Mouse (Mus musculus): ENCODE measurements around the gene Adamts7. TPM values are rescaled to one million over a fixed set of nuclear protein-coding genes. Genes with fewer than 3 reads are reported as not detected.

The Adamts7 gene
- polyA plus RNA-seq (2016; fragmentation: Nextera tagmentation; extraction: Ambion mirVana) = 23.4 and 28.0 TPM in 2 replicates

DNA sequence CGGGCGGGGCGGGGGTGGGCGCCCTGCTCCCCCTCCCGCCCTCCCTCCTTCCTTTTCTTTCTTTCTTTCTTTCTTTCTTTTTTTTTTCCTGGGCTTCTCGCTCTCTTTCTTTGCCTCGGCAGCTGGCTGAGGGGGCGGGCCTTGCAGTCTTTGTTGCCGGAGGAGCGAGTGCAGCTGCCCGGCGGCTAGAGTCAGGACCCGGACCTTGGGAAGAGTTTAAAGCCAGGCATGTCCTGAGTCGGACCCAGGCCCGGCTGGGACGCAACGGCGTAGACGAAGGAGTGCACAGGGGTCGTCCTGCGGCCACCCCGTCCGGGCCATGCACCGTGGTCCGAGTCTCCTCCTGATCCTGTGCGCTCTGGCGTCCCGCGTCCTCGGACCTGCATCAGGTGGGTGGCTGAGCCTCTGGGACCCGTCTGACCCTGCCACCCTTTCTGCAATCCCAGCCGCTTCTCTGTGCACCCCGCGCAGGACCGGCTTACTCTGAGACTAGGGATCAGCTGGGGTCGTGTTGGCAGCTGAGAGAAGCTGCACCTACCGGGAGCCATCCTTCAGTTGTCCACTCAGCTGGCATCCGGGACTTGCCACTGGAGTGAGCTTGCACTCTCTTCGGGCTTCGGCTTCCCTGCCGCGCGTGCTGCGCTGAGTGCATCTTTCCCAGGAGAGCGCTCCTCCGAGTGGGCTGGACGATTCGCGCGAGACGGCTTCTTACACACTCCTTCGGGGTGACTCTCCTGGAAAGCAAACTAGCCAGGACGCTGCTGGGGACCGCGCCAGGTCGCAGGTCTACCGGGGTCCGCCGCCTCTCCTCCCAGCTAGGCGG, at the start of gene Adamts7:
Gene Adamts7, plus strand, starts transcription at position 144 of the 823 bp plus-strand sequence.
- peak; percentile 79 for ATAC-seq (ENCODE audit: low FRiP score)
- Histone ChIP-seq H3K4me2 (replicated peaks) (peak within 1 kb of the TSS; percentile 92), H3K27ac (peak within 1 kb of the TSS; percentile 76), H3K4me1 (peaks cover 20% of the 10 kb centered on the region), H3K4me3 (peak within 1 kb of the TSS; percentile 78), H3K9me3 (replicated peaks) (no peaks in the 10 kb centered on the region), H3K36me3 (no peaks in the 10 kb centered on the region), H3K27me3 (no peaks in the 10 kb centered on the region), H3K9ac (peak within 1 kb of the TSS; percentile 81)
- under 1% methylated on average over 52 of the region's 60 CpGs for WGBS

DNA sequence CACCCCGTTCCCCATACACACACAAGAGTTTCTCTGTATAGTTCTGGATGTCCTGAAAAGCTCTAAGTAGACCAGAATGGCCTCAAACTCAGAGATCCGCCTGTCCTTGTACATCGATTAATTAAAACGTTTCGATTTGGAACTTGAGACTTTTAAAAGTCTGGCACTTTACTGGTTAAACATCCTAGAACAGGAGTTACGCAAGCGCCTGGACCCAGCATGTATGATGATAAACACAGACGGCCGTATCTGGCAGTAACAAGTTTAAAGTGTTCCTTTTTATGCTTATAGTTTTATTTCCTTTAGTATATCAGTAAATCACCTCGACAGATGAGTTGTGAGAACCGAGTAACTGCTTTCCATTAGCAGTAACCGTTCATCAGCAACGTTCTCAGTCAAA, 49.7 kb upstream of the Adamts7 start:
- WGBS = 2% methylated on average over 13 of the region's 13 CpGs
- Histone ChIP-seq H3K9me3 (replicated peaks) (no peaks in the 10 kb centered on the region), H3K36me3 (peaks cover 13% of the 10 kb centered on the region; the same call in 1 of the 2 replicates), H3K4me3 (peak overlapping the region; percentile 89), H3K9ac (peak overlapping the region; percentile 96), H3K27me3 (no peaks in the 10 kb centered on the region), H3K27ac (peak overlapping the region; percentile 99; the same call in 1 of the 2 replicates), H3K4me2 (replicated peaks) (peak overlapping the region; percentile 91), H3K4me1 (peaks cover 16% of the 10 kb centered on the region)
- no peak for ATAC-seq (ENCODE audit: low FRiP score)

DNA sequence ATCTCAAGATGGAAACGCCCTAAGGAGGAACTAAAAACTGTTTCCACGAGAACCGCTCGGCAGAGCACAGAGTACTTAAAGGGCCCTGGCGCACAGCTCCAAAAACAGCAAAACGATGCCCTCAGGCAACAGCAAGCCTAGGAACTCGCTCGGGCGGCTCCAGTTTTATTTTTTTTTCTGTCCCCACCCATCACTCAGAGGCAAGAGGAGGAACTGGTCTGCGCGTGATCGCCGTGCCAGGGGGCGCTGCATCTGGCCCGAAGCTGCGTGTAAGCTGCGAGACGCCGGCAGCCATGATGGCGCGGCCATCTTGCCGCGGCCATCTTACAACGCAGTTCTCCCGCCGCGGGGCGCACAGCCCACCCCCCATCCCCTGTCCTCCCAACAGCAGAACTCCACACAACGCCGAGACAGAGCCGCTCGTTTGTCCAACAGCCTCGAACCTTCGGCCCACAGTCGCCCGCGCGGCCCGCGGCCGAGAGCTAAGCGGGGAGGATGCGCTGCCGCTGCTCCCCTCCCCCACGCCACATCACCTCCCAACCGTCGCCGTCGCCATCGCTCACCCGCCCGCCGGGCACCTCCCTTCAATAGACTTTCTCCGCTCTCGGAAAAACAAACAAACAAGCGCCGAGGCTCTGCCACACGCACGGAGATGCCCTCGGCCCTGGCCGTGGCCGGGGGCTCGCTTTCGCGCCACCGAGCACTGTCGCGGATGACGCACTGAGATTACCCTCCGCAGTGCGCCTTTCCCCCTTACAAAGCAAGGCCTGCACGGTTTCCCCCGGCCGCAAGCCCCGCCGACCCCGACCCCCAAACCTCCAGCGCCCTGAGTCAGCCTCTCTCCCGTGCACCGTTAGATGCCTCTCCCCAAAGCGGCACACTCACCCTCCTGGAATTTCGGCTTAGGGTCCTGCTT, 49.0 kb upstream of the Adamts7 start:
- Histone ChIP-seq H3K36me3 (peaks cover 6% of the 10 kb centered on the region; the same call in 1 of the 2 replicates), H3K4me1 (peaks cover 16% of the 10 kb centered on the region), H3K9me3 (replicated peaks) (no peaks in the 10 kb centered on the region), H3K27me3 (no peaks in the 10 kb centered on the region), H3K4me3 (peak overlapping the region; percentile 89), H3K27ac (peak overlapping the region; percentile 99), H3K9ac (peak overlapping the region; percentile 96), H3K4me2 (replicated peaks) (peak overlapping the region; percentile 91)
- ATAC-seq (ENCODE audit: low FRiP score) = peak; percentile 71
- under 1% methylated on average over 67 of the region's 82 CpGs for WGBS

DNA sequence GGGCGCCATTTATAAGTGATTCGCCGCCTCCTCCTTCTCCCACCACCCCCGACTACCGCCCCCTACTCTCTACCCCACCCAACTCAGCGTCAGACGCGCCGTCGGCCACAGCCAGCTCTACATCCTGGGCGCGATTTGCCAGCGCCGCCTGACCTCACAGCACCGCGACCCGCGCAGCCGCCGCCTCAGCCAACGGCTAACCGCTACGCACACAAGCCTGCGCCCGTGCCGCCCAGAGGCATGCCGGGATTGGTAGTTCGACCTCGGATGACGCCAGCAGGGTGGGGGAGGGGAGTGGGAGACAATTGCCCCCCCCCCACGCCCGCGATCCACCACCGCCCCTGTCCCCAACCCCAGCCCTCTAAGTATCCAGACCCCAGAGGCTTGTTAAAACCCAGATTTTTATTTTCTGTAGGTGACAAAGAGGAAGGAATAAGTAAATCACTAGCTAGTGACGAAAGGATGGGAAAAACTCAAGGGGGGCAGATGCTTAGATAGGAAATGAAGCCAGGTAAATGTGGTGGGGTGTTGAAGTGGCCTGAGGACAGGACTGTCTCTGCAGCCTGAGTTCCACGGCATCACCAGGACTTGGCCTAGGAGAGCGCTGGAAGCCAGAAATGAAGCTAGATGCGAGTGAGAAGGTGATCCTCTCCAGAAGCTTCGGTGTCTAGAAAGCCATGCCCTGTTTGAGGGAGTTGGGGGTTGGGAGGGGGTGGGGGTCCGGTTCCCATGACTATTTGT, 48.1 kb upstream of the Adamts7 start, which contains the start of gene Morf4l1:
Gene Morf4l1, minus strand, starts transcription at position 208 of the 741 bp plus-strand sequence.
- H3K9ac ChIP-seq = peak within 1 kb of the TSS; percentile 96
- 1% methylated on average over 40 of the region's 40 CpGs for WGBS
- H3K27me3 ChIP-seq = no peaks in the 10 kb centered on the region
- H3K36me3 ChIP-seq = no peaks in the 10 kb centered on the region
- peaks cover 14% of the 10 kb centered on the region for H3K4me1 ChIP-seq
- H3K4me3 ChIP-seq = peak within 1 kb of the TSS; percentile 89
- ATAC-seq (ENCODE audit: low FRiP score) = peak; percentile 99
- H3K27ac ChIP-seq = peak within 1 kb of the TSS; percentile 99
- peak within 1 kb of the TSS; percentile 91 for H3K4me2 ChIP-seq (replicated peaks)
- H3K9me3 ChIP-seq (replicated peaks) = no peaks in the 10 kb centered on the region

DNA sequence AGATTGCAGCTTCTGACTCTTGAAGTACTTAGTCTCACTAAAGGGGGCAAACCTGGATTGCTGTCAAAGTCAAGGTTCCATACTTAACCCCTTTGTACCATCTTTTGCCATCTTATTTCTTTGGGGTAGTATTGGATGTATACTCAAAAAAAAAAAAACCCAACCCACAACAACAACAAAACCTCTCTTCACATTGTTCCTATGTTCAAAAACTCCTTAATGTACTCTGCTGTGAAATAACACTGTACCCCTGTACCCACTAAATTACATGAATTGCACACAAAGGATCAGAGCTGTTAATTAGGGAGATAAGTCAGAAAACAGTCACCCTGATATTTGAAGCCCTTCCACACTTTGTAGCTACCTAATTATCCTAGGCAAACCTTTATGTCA, 47.6 kb upstream of the Adamts7 start:
- no peak overlapping the region for H3K27ac ChIP-seq

DNA sequence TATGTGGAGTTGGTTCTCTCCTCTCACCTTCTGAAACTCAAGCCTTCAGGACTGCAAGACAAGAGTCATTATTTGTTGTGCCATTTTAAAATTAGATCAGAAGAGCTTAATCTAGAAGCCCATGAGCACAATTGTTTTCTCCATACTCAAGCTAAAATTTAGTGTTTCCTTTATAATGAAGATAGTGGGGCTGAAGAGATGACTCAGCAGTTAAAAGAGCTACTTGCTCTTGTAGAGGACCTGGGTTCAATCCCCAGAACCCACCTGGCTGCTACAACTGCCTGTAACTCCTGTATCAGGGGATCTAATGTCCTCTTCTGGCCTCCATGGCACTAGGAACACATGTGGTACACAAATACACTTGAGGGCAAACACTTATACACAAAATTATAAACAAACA, 45.6 kb upstream of the Adamts7 start:
- H3K4me1 ChIP-seq = peaks cover 8% of the 10 kb centered on the region
- H3K4me2 ChIP-seq (replicated peaks) = no peak overlapping the region
- H3K27me3 ChIP-seq = no peaks in the 10 kb centered on the region
- no peak overlapping the region for H3K9ac ChIP-seq
- H3K36me3 ChIP-seq = no peaks in the 10 kb centered on the region
- H3K4me3 ChIP-seq = no peak overlapping the region
- no peaks in the 10 kb centered on the region for H3K9me3 ChIP-seq (replicated peaks)
- no peak for ATAC-seq (ENCODE audit: low FRiP score)
- H3K27ac ChIP-seq = no peak overlapping the region

More for the DNA sequence above, 47.6 kb upstream of the Adamts7 start:
- ATAC-seq (ENCODE audit: low FRiP score) = no peak
- H3K9me3 ChIP-seq (replicated peaks) = no peaks in the 10 kb centered on the region
- H3K4me3 ChIP-seq = peak overlapping the region; percentile 89
- H3K36me3 ChIP-seq = no peaks in the 10 kb centered on the region
- H3K27me3 ChIP-seq = no peaks in the 10 kb centered on the region
- peak overlapping the region; percentile 72; the same call in 1 of the 2 replicates for H3K9ac ChIP-seq
- peak overlapping the region; percentile 68 for H3K4me2 ChIP-seq (replicated peaks)
- H3K4me1 ChIP-seq = peaks cover 14% of the 10 kb centered on the region

DNA sequence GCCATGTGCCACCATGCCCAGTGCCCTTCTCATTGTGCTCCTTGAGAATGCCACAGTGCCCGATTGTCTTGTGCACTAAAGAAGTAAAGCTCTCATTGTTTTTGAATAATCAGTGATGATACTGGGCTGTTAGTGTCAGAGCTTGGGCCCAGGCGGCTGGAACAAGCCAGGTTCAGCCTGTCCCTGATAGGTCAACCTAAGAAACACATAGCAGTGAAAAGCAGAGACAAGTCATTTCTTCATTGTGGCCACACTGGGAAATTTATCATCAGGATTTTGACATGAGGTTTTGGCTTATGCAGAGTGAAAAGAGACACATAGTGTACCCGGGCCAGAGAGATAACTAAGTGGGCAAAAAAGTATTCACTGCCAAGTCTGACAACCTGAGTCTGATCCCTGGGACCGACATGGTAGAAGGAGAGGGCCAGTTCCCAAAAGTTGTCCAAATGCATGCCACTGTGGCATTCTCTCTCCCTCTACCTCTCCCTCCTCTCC, 40.6 kb upstream of the Adamts7 start:
- WGBS = 83% methylated on average over 4 of the region's 4 CpGs
- Histone ChIP-seq H3K4me1 (no peaks in the 10 kb centered on the region; the same call in 1 of the 2 replicates), H3K9me3 (replicated peaks) (no peaks in the 10 kb centered on the region), H3K27ac (no peak overlapping the region), H3K36me3 (no peaks in the 10 kb centered on the region), H3K9ac (no peak overlapping the region), H3K4me3 (no peak overlapping the region), H3K4me2 (replicated peaks) (no peak overlapping the region), H3K27me3 (no peaks in the 10 kb centered on the region)
- ATAC-seq (ENCODE audit: low FRiP score) = no peak

DNA sequence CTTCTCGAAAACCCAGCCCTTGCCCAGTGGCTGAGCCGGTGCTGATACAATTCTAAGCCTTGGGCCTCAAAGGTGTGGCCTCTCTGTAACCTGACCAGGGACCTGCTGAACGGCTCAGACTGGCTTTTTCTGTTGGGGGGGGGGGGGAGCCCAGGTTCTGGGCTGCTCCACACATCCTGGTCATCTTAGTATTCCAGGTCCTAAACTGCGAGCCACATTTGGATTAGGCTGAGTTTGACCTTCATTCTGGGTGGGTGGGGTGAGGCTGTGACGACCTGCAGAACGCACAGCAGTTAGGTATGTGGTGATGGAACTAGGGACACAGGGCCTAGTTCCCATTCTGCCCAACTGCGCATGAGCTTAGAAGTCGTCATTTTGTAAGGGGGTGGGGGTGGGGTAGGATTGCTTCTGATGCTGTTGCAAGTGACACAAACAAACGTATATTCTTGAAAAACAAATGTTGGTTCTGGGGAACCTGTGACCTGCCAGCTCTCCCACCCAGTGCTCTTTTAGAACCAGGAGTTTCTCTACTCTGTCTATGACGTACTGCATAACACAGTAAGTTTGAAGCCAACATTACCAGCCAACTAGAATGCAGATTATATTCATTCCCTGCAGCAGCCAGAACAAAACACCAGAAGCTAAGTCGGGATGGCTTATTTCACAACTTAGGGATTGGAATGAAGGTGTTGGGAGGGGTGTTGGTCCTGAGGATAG, 38.6 kb upstream of the Adamts7 start:
- Histone ChIP-seq H3K9me3 (replicated peaks) (no peaks in the 10 kb centered on the region), H3K36me3 (no peaks in the 10 kb centered on the region), H3K4me1 (no peaks in the 10 kb centered on the region; the same call in 1 of the 2 replicates), H3K4me3 (no peak overlapping the region), H3K9ac (no peak overlapping the region), H3K27ac (no peak overlapping the region), H3K27me3 (no peaks in the 10 kb centered on the region), H3K4me2 (replicated peaks) (no peak overlapping the region)
- 40% methylated on average over 11 of the region's 11 CpGs for WGBS
- ATAC-seq (ENCODE audit: low FRiP score) = 0 out of 2 replicates have a peak, but pooled peaks have one; percentile 21

DNA sequence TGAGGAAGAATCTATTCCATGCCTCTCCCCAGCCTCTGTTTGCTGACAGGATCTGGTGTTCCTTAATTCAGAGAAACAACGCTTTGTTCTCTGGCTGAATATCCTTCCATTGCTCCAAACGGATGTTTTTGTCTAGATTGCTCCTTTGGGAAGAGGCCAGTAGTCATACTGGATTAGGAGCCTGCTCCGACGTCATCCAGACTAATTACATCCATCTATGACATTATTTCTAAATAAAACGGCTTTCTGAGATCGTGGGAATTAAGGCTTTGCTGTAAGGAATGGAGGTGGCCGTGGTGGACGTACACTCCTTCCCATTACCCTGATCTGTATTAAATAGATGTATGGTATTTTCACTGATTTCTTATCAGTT, 38.0 kb upstream of the Adamts7 start:
- WGBS = 44% methylated on average over 8 of the region's 8 CpGs
- ATAC-seq (ENCODE audit: low FRiP score) = peak; percentile 37; the same call in 1 of the 2 replicates

DNA sequence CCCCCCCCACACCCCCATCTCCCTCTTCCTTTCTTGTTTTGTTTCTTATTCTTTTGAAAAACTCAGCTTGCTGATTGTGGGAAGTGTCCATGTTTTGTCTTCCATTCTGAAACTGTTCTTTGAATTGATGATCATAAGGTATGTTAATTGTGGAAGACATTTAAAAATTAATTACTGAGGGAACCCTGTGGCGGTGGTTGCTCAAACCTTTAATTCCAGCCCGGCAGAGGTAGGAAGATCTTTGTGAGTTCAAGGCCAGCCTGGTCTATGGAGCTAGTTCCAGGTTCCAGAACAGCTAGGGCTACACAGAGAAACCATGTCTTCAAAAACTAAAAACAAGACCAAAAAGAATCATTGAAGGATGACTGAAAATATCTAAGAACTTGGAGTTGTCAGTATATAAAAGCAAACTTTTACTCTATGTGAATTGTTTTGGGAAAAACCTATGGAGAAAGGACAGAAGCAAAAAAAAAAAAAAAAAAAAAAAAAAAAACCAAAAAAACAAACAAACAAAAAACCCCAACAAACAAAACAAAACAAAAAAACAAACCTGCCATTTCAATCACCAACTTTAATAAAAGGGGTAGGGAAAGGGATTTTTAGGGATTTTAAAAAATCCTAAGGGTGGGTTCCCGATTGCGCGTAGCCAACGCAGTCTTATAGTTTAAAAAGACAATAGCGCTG, 37.3 kb upstream of the Adamts7 start:
- Histone ChIP-seq H3K4me2 (replicated peaks) (peak overlapping the region; percentile 42), H3K9ac (no peak overlapping the region), H3K9me3 (replicated peaks) (no peaks in the 10 kb centered on the region), H3K4me1 (no peaks in the 10 kb centered on the region; the same call in 1 of the 2 replicates), H3K27ac (no peak overlapping the region), H3K27me3 (no peaks in the 10 kb centered on the region), H3K36me3 (no peaks in the 10 kb centered on the region), H3K4me3 (peak overlapping the region; percentile 18; the same call in 1 of the 2 replicates)
- 13% methylated on average over 7 of the region's 7 CpGs for WGBS
- ATAC-seq (ENCODE audit: low FRiP score) = no peak

More for the DNA sequence above, 38.0 kb upstream of the Adamts7 start:
- Histone ChIP-seq H3K9me3 (replicated peaks) (no peaks in the 10 kb centered on the region), H3K4me2 (replicated peaks) (no peak overlapping the region), H3K27me3 (no peaks in the 10 kb centered on the region), H3K4me1 (no peaks in the 10 kb centered on the region; the same call in 1 of the 2 replicates), H3K36me3 (no peaks in the 10 kb centered on the region), H3K27ac (no peak overlapping the region), H3K9ac (no peak overlapping the region), H3K4me3 (no peak overlapping the region)
